Mouse (Mus musculus): ENCODE measurements around the gene Ppp2r5e. TPM values are rescaled to one million over a fixed set of nuclear protein-coding genes. Genes with fewer than 3 reads are reported as not detected.
A peak's percentile ranks its signal among the peaks of the same experiment; 100 is the strongest.
"Not testable (repeated sequence)": the region's sequence is repeated elsewhere in the genome, so short reads cannot be mapped to it uniquely, and the experiment has no call there.

Gene Ppp2r5e
- total RNA-seq, 2 experiments from 2014 or later, result 76.9 to 79.3 TPM

- DNase-seq (ENCODE audit: low spot score in 2 of 2), result no peak
Observed at GRCm38 (mm10) chr12:75492549-75493327, 103.3 kb downstream of the Ppp2r5e start.

- not testable (repeated sequence) for DNase-seq (ENCODE audit: low spot score in 2 of 2)
Observed at GRCm38 (mm10) chr12:75492148-75492547, 103.9 kb downstream of the Ppp2r5e start.

GRCm38 (mm10) chr12:75487500-75487899 lies 108.5 kb downstream of the Ppp2r5e start:
- no peak for DNase-seq (ENCODE audit: low spot score in 2 of 2)

GRCm38 (mm10) chr12:75486568-75487286 lies 109.3 kb downstream of the Ppp2r5e start:
- DNase-seq (ENCODE audit: low spot score in 2 of 2), result no peak

GRCm38 (mm10) chr12:75482781-75483180 lies 113.3 kb downstream of the Ppp2r5e start:
- DNase-seq (ENCODE audit: low spot score in 2 of 2), result no peak

- no peak for DNase-seq (ENCODE audit: low spot score in 2 of 2)
Observed at GRCm38 (mm10) chr12:75482015-75482414, 114.0 kb downstream of the Ppp2r5e start.

- DNase-seq (ENCODE audit: low spot score in 2 of 2), result no peak
Observed at GRCm38 (mm10) chr12:75480031-75480430, 116.0 kb downstream of the Ppp2r5e start.

GRCm38 (mm10) chr12:75479375-75479898 lies 116.6 kb downstream of the Ppp2r5e start:
- no peak for DNase-seq (ENCODE audit: low spot score in 2 of 2)

GRCm38 (mm10) chr12:75478596-75478995 lies 117.4 kb downstream of the Ppp2r5e start:
- DNase-seq (ENCODE audit: low spot score in 2 of 2), result no peak

GRCm38 (mm10) chr12:75478117-75478516 lies 117.9 kb downstream of the Ppp2r5e start:
- DNase-seq (ENCODE audit: low spot score in 2 of 2), result no peak

- no peak for DNase-seq (ENCODE audit: low spot score in 2 of 2)
Observed at GRCm38 (mm10) chr12:75473021-75473420, 123.0 kb downstream of the Ppp2r5e start.

- no peak for DNase-seq (ENCODE audit: low spot score in 2 of 2)
Observed at GRCm38 (mm10) chr12:75472107-75472506, 123.9 kb downstream of the Ppp2r5e start.

GRCm38 (mm10) chr12:75467814-75468213 lies 128.2 kb downstream of the Ppp2r5e start:
- no peak for DNase-seq (ENCODE audit: low spot score in 2 of 2)

- DNase-seq (ENCODE audit: low spot score in 2 of 2), result no peak
Observed at GRCm38 (mm10) chr12:75467127-75467526, 128.9 kb downstream of the Ppp2r5e start.

GRCm38 (mm10) chr12:75466206-75466605 lies 129.8 kb downstream of the Ppp2r5e start:
- DNase-seq (ENCODE audit: low spot score in 2 of 2), result no peak

GRCm38 (mm10) chr12:75464016-75464769 lies 131.9 kb downstream of the Ppp2r5e start:
- peak in 1 of 2 experiments; percentile 23 for DNase-seq (ENCODE audit: low spot score in 2 of 2)

- no peak for DNase-seq (ENCODE audit: low spot score in 2 of 2)
Observed at GRCm38 (mm10) chr12:75460561-75460960, 135.5 kb downstream of the Ppp2r5e start.

- no peak for DNase-seq (ENCODE audit: low spot score in 2 of 2)
Observed at GRCm38 (mm10) chr12:75459656-75460055, 136.4 kb downstream of the Ppp2r5e start.

GRCm38 (mm10) chr12:75453441-75453840 lies 142.6 kb downstream of the Ppp2r5e start:
- DNase-seq (ENCODE audit: low spot score in 2 of 2), result no peak

- DNase-seq (ENCODE audit: low spot score in 2 of 2), result no peak
Observed at GRCm38 (mm10) chr12:75453027-75453426, 143.0 kb downstream of the Ppp2r5e start.

- no peak for DNase-seq (ENCODE audit: low spot score in 2 of 2)
Observed at GRCm38 (mm10) chr12:75450592-75450991, 145.5 kb downstream of the Ppp2r5e start.

All from left cerebral cortex, adult 18-20 months (tissue).